Mouse (Mus musculus) intestine, postnatal 0 days (tissue): ENCODE data around the gene Cdk17. TPM values are rescaled to one million over a fixed set of nuclear protein-coding genes. Genes with fewer than 3 reads are reported as not detected.

Experiments used
- ATAC-seq: fragments of 200-750 bp; cut with Nextera tagmentation; 2 replicates; pipeline ENCODE4 v1.8.0; 2017; ENCODE audit warnings: mild to moderate bottlenecking, moderate TSS enrichment, moderate library complexity
- H3K27ac ChIP-seq: fragments of 300-500 bp; sonication (generic); 2 replicates; pipeline ENCODE4 v1.5.1; 2014; ENCODE audit warnings: mild to moderate bottlenecking, low read depth, low read length, moderate library complexity
- H3K27me3 ChIP-seq: fragments of 300-500 bp; sonication (generic); replicated peaks from 2 replicates; pipeline ENCODE4 v1.6.1; 2014; ENCODE audit warnings: low read length, mixed read lengths; ENCODE audit not compliant: control insufficient read depth, insufficient read depth
- H3K36me3 ChIP-seq: fragments of 300-500 bp; sonication (generic); 2 replicates; pipeline ENCODE4 v1.6.1; 2014; ENCODE audit warnings: mild to moderate bottlenecking, moderate library complexity; ENCODE audit not compliant: control insufficient read depth, insufficient read depth
- H3K4me1 ChIP-seq: fragments of 300-500 bp; sonication (generic); replicated peaks from 2 replicates; pipeline ENCODE4 v1.6.1; 2014; ENCODE audit warnings: antibody characterized with exemption, low read length, mixed read lengths; ENCODE audit not compliant: control insufficient read depth, insufficient read depth
- H3K4me2 ChIP-seq: fragments of 300-500 bp; sonication (generic); replicated peaks from 2 replicates; pipeline ENCODE4 v1.6.1; 2014; ENCODE audit warnings: low read depth, mild to moderate bottlenecking, moderate library complexity
- H3K4me3 ChIP-seq: fragments of 300-500 bp; sonication (generic); 2 replicates; pipeline ENCODE4 v1.5.1; 2014; ENCODE audit warnings: low read depth, low read length
- H3K9ac ChIP-seq: fragments of 300-500 bp; sonication (generic); 2 replicates; pipeline ENCODE4 v1.6.1; 2014; ENCODE audit warnings: mild to moderate bottlenecking, low read depth, low read length
- H3K9me3 ChIP-seq: fragments of 300-500 bp; sonication (generic); 2 replicates; pipeline ENCODE4 v1.6.1; 2016; ENCODE audit warnings: mixed run types; ENCODE audit not compliant: control insufficient read depth
- CTCF ChIP-seq: sonication (generic); IDR thresholded peaks from 2 replicates; pipeline ENCODE4 v1.5.1; 2016; ENCODE audit warnings: low read depth, mild to moderate bottlenecking, control low read depth, antibody characterized with exemption, moderate library complexity
- whole genome bisulfite sequencing: fragments of 180-500 bp; shearing (Covaris S2); extraction: QIAGEN DNeasy Blood & Tissue Kit; methylation state at CpG from one replicate; pipeline ENCODE4 v1.1.7; 2014; 5-methylcytosine and 5-hydroxymethylcytosine counted together
- polyA plus RNA-seq: library from polyadenylated mRNA; unstranded; fragments of >200 nt; fragmentation: Nextera tagmentation; extraction: Ambion mirVana; gene quantifications from 2 replicates; pipeline ENCODE4 v1.2.1, GENCODE M21; 2015

Cdk17 gene
- polyA plus RNA-seq, 1 experiment from 2014 or later: 8.2 TPM

- Histone ChIP-seq H3K4me3 (no peak overlapping the region), H3K27me3 (no peaks in the 10 kb centered on the region), H3K4me2 (no peak overlapping the region)
These were observed 3.2 kb downstream of the Cdk17 start for GRCm38 (mm10) chr10:93163711-93164488.

GRCm38 (mm10) chr10:93165416-93166381 is 5.0 kb downstream of the Cdk17 start:
- no peaks in the 10 kb centered on the region for H3K4me1 ChIP-seq
- H3K27me3 ChIP-seq: no peaks in the 10 kb centered on the region
- H3K4me2 ChIP-seq: no peak overlapping the region; the same call in 1 of the 2 replicates
- WGBS: 49% methylated on average over 14 of the region's 14 CpGs
- no peak overlapping the region for H3K9ac ChIP-seq
- no peak for ATAC-seq
- no peaks in the 10 kb centered on the region for H3K9me3 ChIP-seq
- no peak overlapping the region for H3K4me3 ChIP-seq
- H3K36me3 ChIP-seq: no peaks in the 10 kb centered on the region
- H3K27ac ChIP-seq: no peak overlapping the region
- TF ChIP-seq CTCF: no peak

More at GRCm38 (mm10) chr10:93163711-93164488, 3.2 kb downstream of the Cdk17 start:
- 74% methylated on average over 6 of the region's 6 CpGs for WGBS
- Histone ChIP-seq H3K4me1 (no peaks in the 10 kb centered on the region), H3K9ac (no peak overlapping the region), H3K9me3 (no peaks in the 10 kb centered on the region), H3K36me3 (no peaks in the 10 kb centered on the region), H3K27ac (no peak overlapping the region)
- TF ChIP-seq CTCF: no peak
- no peak for ATAC-seq

- no peak overlapping the region for H3K27ac ChIP-seq
- no peaks in the 10 kb centered on the region for H3K27me3 ChIP-seq
- H3K4me1 ChIP-seq: no peaks in the 10 kb centered on the region
- no peak for TF ChIP-seq CTCF
- no peak overlapping the region for H3K4me3 ChIP-seq
- H3K9me3 ChIP-seq: no peaks in the 10 kb centered on the region
- H3K4me2 ChIP-seq: no peak overlapping the region; the same call in 1 of the 2 replicates
- 42% methylated on average over 5 of the region's 5 CpGs for WGBS
- ATAC-seq: no peak
- no peak overlapping the region for H3K9ac ChIP-seq
- no peaks in the 10 kb centered on the region for H3K36me3 ChIP-seq
These were observed 5.7 kb downstream of the Cdk17 start for GRCm38 (mm10) chr10:93166382-93166769.

GRCm38 (mm10) chr10:93167311-93167710 is 6.6 kb downstream of the Cdk17 start:
- no peak overlapping the region for H3K27ac ChIP-seq
- ATAC-seq: no peak
- H3K9me3 ChIP-seq: no peaks in the 10 kb centered on the region
- 62% methylated on average over 6 of the region's 6 CpGs for WGBS
- no peak overlapping the region for H3K4me2 ChIP-seq
- H3K27me3 ChIP-seq: no peaks in the 10 kb centered on the region
- no peak overlapping the region for H3K4me3 ChIP-seq
- H3K4me1 ChIP-seq: no peaks in the 10 kb centered on the region
- no peaks in the 10 kb centered on the region for H3K36me3 ChIP-seq
- no peak overlapping the region for H3K9ac ChIP-seq
- TF ChIP-seq CTCF: no peak

- Histone ChIP-seq H3K9me3 (no peaks in the 10 kb centered on the region), H3K4me3 (no peak overlapping the region), H3K4me1 (no peaks in the 10 kb centered on the region), H3K27ac (no peak overlapping the region), H3K4me2 (no peak overlapping the region), H3K36me3 (no peaks in the 10 kb centered on the region), H3K27me3 (no peaks in the 10 kb centered on the region), H3K9ac (no peak overlapping the region)
- no peak for ATAC-seq
- 48% methylated on average over 4 of the region's 4 CpGs for WGBS
- TF ChIP-seq CTCF: no peak
These were observed 7.4 kb downstream of the Cdk17 start for GRCm38 (mm10) chr10:93168067-93168466.

- WGBS: 78% methylated on average over 6 of the region's 6 CpGs
- no peak for TF ChIP-seq CTCF
- H3K27me3 ChIP-seq: no peaks in the 10 kb centered on the region
These were observed 10.6 kb downstream of the Cdk17 start for GRCm38 (mm10) chr10:93171182-93171855.

More at GRCm38 (mm10) chr10:93171182-93171855, 10.6 kb downstream of the Cdk17 start:
- Histone ChIP-seq H3K9ac (no peak overlapping the region), H3K36me3 (no peaks in the 10 kb centered on the region), H3K4me3 (no peak overlapping the region), H3K4me1 (no peaks in the 10 kb centered on the region), H3K9me3 (no peaks in the 10 kb centered on the region), H3K27ac (no peak overlapping the region), H3K4me2 (no peak overlapping the region)
- ATAC-seq: no peak
